Mouse (Mus musculus): ENCODE results near the gene Gpbp1.

GRCm38 (mm10) chr13:111444325-111444724, 45.6 kb downstream of the Gpbp1 start:
- TF ChIP-seq CTCF (IDR thresholded peaks at IDR 0.05; ENCODE audit: borderline replicate concordance, insufficient read depth, low read length) (no peak), POLR2A (IDR thresholded peaks at IDR 0.05; ENCODE audit: low read depth, low read length) (no peak)

Data from embryonic fibroblast, embryonic 13.5 days (primary cell).